Mouse (Mus musculus) testis, adult 2 months (tissue): ENCODE data around the gene Cyp2s1. TPM values are rescaled to one million over a fixed set of nuclear protein-coding genes. Genes with fewer than 3 reads are reported as not detected.
A peak's percentile ranks its signal among the peaks of the same experiment; 100 is the strongest.

Experiments used
- H3K27ac ChIP-seq: fragments of 200-500 bp; 2 replicates; pipeline ENCODE4 v1.5.1; 2012; ENCODE audit warnings: low read depth, low read length; ENCODE audit not compliant: control insufficient read depth, insufficient read depth
- H3K27me3 ChIP-seq: fragments of 200-500 bp; 2 replicates; pipeline ENCODE4 v1.6.1; 2012; ENCODE audit warnings: mild to moderate bottlenecking, low read length, moderate library complexity; ENCODE audit not compliant: control insufficient read depth, insufficient read depth
- H3K36me3 ChIP-seq: fragments of 200-500 bp; 2 replicates; pipeline ENCODE4 v1.6.1; 2012; ENCODE audit warnings: mild to moderate bottlenecking, low read length; ENCODE audit not compliant: control insufficient read depth, insufficient read depth
- H3K4me1 ChIP-seq: fragments of 200-500 bp; 2 replicates; pipeline ENCODE4 v1.6.1; 2012; ENCODE audit warnings: low read length; ENCODE audit not compliant: control insufficient read depth, insufficient read depth
- H3K4me3 ChIP-seq: fragments of 200-500 bp; 2 replicates; pipeline ENCODE4 v1.5.1; 2012; ENCODE audit warnings: low read depth, mild to moderate bottlenecking, low read length, moderate library complexity, mixed read lengths; ENCODE audit not compliant: control insufficient read depth
- CTCF ChIP-seq: fragments of 200-500 bp; IDR thresholded peaks from 2 replicates; pipeline ENCODE4 v1.5.1; 2012; ENCODE audit warnings: low read depth, mild to moderate bottlenecking, inconsistent platforms, low read length, moderate library complexity; ENCODE audit not compliant: control insufficient read depth, insufficient read depth, insufficient replicate concordance
- POLR2A ChIP-seq: fragments of 200-500 bp; IDR thresholded peaks from 2 replicates; pipeline ENCODE4 v1.6.1; 2012; ENCODE audit warnings: low read depth, mild to moderate bottlenecking, inconsistent platforms, low read length, moderate library complexity; ENCODE audit not compliant: control insufficient read depth
- polyA plus RNA-seq: library from polyadenylated mRNA; depleted of rRNA; stranded (reverse); fragments of >200 nt; gene quantifications from 2 replicates; pipeline ENCODE4 v1.2.3, GENCODE M21; 2012

Gene Cyp2s1
- polyA plus RNA-seq, 1 experiment: 1.9 TPM

DNA sequence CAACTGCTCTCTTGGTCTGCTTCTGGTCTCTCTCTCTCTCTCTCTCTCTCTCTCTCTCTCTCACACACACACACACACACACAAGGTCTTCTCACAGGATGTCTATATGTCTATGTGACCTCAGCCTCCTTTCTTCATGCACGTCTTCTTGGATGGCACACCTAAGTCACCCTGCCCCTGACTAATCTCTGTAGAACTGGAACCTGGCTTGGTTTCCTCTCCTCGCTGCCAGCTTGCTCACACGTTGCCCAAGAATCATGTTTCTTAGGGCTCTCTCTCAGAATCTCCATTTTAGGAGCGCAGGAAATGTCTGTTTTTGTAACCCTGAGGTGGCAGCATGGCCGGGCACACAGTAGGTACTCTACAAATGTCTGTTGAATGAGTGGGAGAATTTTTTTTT is 36.7 kb downstream of the Cyp2s1 start:
- H3K27ac ChIP-seq: no peak overlapping the region; the same call in 1 of the 2 replicates
- H3K27me3 ChIP-seq: no peaks in the 10 kb centered on the region
- H3K36me3 ChIP-seq: no peaks in the 10 kb centered on the region
- peaks cover 17% of the 10 kb centered on the region for H3K4me1 ChIP-seq
- TF ChIP-seq POLR2A (no peak), CTCF (no peak)
- H3K4me3 ChIP-seq: no peak overlapping the region

- Histone ChIP-seq H3K27me3 (no peaks in the 10 kb centered on the region), H3K4me1 (peaks cover 16% of the 10 kb centered on the region), H3K36me3 (no peaks in the 10 kb centered on the region), H3K4me3 (no peak overlapping the region), H3K27ac (no peak overlapping the region)
- no peak for TF ChIP-seq CTCF
- no peak for TF ChIP-seq POLR2A
These were observed 48.5 kb downstream of the Cyp2s1 start for GRCm38 (mm10) chr7:25768229-25768628.

GRCm38 (mm10) chr7:25766108-25766507 is 50.6 kb downstream of the Cyp2s1 start:
- H3K27me3 ChIP-seq: no peaks in the 10 kb centered on the region
- H3K27ac ChIP-seq: no peak overlapping the region
- TF ChIP-seq POLR2A (no peak), CTCF (no peak)
- H3K4me3 ChIP-seq: no peak overlapping the region
- peaks cover 16% of the 10 kb centered on the region for H3K4me1 ChIP-seq
- H3K36me3 ChIP-seq: no peaks in the 10 kb centered on the region

GRCm38 (mm10) chr7:25764221-25764620 is 52.5 kb downstream of the Cyp2s1 start:
- H3K4me3 ChIP-seq: no peak overlapping the region
- H3K4me1 ChIP-seq: peaks cover 19% of the 10 kb centered on the region
- peak overlapping the region; percentile 45 for H3K27ac ChIP-seq
- no peak for TF ChIP-seq POLR2A
- TF ChIP-seq CTCF: no peak
- H3K36me3 ChIP-seq: no peaks in the 10 kb centered on the region
- H3K27me3 ChIP-seq: no peaks in the 10 kb centered on the region

DNA sequence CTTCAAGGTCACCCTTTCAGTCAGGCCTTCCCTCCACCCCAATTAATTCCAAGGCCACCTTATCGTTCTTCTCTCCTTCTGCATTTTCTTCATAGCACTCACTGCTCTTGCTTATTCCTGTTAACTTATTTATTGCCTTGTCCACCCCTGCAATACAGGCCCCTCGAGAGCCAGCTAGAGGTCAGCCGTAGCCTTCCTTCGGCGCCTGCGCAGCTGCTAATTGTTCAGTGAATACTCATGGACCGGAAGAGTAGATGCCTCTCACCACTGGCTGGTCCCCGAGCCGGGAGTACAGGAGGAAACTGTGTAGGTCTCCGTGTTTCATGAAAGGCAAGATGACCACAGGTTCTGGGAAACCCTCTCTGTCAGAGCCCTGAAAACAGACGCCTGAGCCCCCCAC is 53.0 kb downstream of the Cyp2s1 start:
- H3K36me3 ChIP-seq: no peaks in the 10 kb centered on the region
- H3K4me1 ChIP-seq: peaks cover 19% of the 10 kb centered on the region
- H3K27ac ChIP-seq: peak overlapping the region; percentile 1; the same call in 1 of the 2 replicates
- TF ChIP-seq CTCF (no peak), POLR2A (no peak)
- H3K27me3 ChIP-seq: no peaks in the 10 kb centered on the region
- H3K4me3 ChIP-seq: no peak overlapping the region

- no peak overlapping the region for H3K27ac ChIP-seq
- peaks cover 16% of the 10 kb centered on the region for H3K4me1 ChIP-seq
- H3K4me3 ChIP-seq: no peak overlapping the region
- TF ChIP-seq CTCF (no peak), POLR2A (no peak)
- no peaks in the 10 kb centered on the region for H3K27me3 ChIP-seq
- H3K36me3 ChIP-seq: no peaks in the 10 kb centered on the region
These were observed 55.4 kb downstream of the Cyp2s1 start for GRCm38 (mm10) chr7:25761354-25761753.

- peaks cover 13% of the 10 kb centered on the region for H3K4me1 ChIP-seq
- H3K27me3 ChIP-seq: no peaks in the 10 kb centered on the region
- H3K27ac ChIP-seq: peak overlapping the region; percentile 98
- peak overlapping the region; percentile 95 for H3K4me3 ChIP-seq
- peak; percentile 82 for TF ChIP-seq POLR2A
- no peak; the same call in 1 of the 2 replicates for TF ChIP-seq CTCF
- H3K36me3 ChIP-seq: no peaks in the 10 kb centered on the region
These were observed 60.7 kb downstream of the Cyp2s1 start for GRCm38 (mm10) chr7:25756011-25756410.

DNA sequence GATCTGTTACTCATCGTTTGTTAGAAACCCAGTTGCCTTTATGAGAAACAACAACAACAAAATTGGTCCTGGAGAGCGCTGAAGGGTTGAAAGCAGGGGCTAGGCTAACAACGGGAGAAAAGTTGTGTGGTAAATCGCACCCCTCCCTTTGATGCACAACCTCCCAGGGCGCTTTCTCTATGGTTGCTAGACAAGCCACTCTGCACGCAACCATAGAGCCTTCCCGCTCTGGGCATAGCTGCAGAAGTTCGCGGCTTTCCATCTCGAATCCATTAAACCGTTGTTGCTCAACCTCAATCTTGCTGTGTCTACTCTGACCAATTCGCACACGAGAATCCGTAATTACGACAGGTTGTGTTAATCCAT is 61.3 kb downstream of the Cyp2s1 start:
- H3K4me3 ChIP-seq: peak overlapping the region; percentile 95
- no peaks in the 10 kb centered on the region for H3K27me3 ChIP-seq
- peak overlapping the region; percentile 98 for H3K27ac ChIP-seq
- no peaks in the 10 kb centered on the region for H3K36me3 ChIP-seq
- peaks cover 13% of the 10 kb centered on the region for H3K4me1 ChIP-seq
- TF ChIP-seq POLR2A (no peak), CTCF (no peak)
